18 mouse cellular contexts compared by ENCODE assay signal in genomic region chr10:9586328-9586727, GRCm38 (mm10).
DNase-seq lines count a peak whose midpoint lies in the region; ATAC-seq and TF ChIP-seq lines count a peak whose summit lies in the region.
"Had no signal": no experiment of that assay in that cellular context is flagged by ENCODE, and none has a peak within 500 bp of the region (broad histone marks: within the 10 kb centered on the region; RNA-seq: fewer than 3 reads in every experiment).

No protein-coding gene starts in this region.

- peak overlapping the region; percentile 81 for H3K27ac ChIP-seq in embryonic fibroblast, embryonic 13.5 days (ENCODE audit: insufficient read depth, low read length)
- H3K27ac ChIP-seq: embryonic facial prominence, embryonic 13.5 days; kidney, postnatal 0 days; layer of hippocampus, adult 2 months; macrophage; stomach, embryonic 15.5 days had no signal

- intact Hi-C loops in left cerebral cortex, postnatal 36 days (cut with DNase I), result no loop called here

- no peak for DNase-seq in frontal cortex, postnatal 14 days (ENCODE audit: low spot score in 2 of 2)
- DNase-seq in left cerebral cortex, postnatal 36 days (ENCODE audit: low spot score in 2 of 2), result peak; percentile 62 to 74
- peak; percentile 18 for DNase-seq in right cerebral cortex, postnatal 4 days
- DNase-seq in thymus, postnatal 14 days, result no peak
- no peak for DNase-seq in kidney, adult 8-10 months
- DNase-seq: B cell, adult 2 months; cerebellum, adult 11-12 months; gastrocnemius, postnatal 25 days; lung, adult 2 months had no signal

- H3K4me1 ChIP-seq in embryonic fibroblast, embryonic 13.5 days (ENCODE audit: control insufficient read depth, insufficient read depth, low read length), result no peaks in the 10 kb centered on the region
- H3K4me1 ChIP-seq: stomach, embryonic 15.5 days had no signal

- H3K4me3 ChIP-seq in embryonic fibroblast, embryonic 13.5 days (ENCODE audit: insufficient read depth, low read length), result no peak overlapping the region
- H3K4me3 ChIP-seq: embryonic facial prominence, embryonic 13.5 days; layer of hippocampus, adult 2 months; stomach, embryonic 15.5 days had no signal

- TF ChIP-seq CTCF in embryonic fibroblast, embryonic 13.5 days (IDR thresholded peaks at IDR 0.05; ENCODE audit: borderline replicate concordance, insufficient read depth, low read length), result no peak

- TF ChIP-seq POLR2A in embryonic fibroblast, embryonic 13.5 days (IDR thresholded peaks at IDR 0.05; ENCODE audit: low read depth, low read length), result no peak

- ATAC-seq in frontal cortex, adult (ENCODE audit: low TSS enrichment), result peak; percentile 97
- ATAC-seq: forebrain, embryonic 16.5 days; midbrain, embryonic 16.5 days had no signal

Comparison
In these comparisons a context has a peak if more than half of its experiments do, and no peak if none do; other contexts are left out.
1. DNase-seq: peak in left cerebral cortex, postnatal 36 days (2 of 2) and right cerebral cortex, postnatal 4 days (single experiment); none in frontal cortex, postnatal 14 days (0 of 2), thymus, postnatal 14 days (single experiment) and kidney, adult 8-10 months (0 of 2).